In genomic region chr8:111445558-111445957, GRCm38 (mm10) we compare ENCODE assay signal across 13 mouse cellular contexts. TPM values are rescaled to one million over a fixed set of nuclear protein-coding genes. Genes with fewer than 3 reads are reported as not detected.
DNase-seq lines count a peak whose midpoint lies in the region; ATAC-seq and TF ChIP-seq lines count a peak whose summit lies in the region.
"Had no signal": no experiment of that assay in that cellular context is flagged by ENCODE, and none has a peak within 500 bp of the region (broad histone marks: within the 10 kb centered on the region; RNA-seq: fewer than 3 reads in every experiment).

No protein-coding gene starts in this region.

- peak overlapping the region; percentile 18; the same call in 1 of the 2 replicates for H3K27ac ChIP-seq in intestine, embryonic 16.5 days (ENCODE audit: low read length)
- no peak overlapping the region for H3K27ac ChIP-seq in forebrain, postnatal 0 days (ENCODE audit: low read depth, low read length)
- H3K27ac ChIP-seq in kidney, embryonic 14.5 days (ENCODE audit: low read depth, low read length): no peak overlapping the region
- H3K27ac ChIP-seq: macrophage had no signal

- H3K4me2 ChIP-seq in intestine, embryonic 16.5 days (ENCODE audit: low read depth, low read length): no peak overlapping the region
- no peak overlapping the region for H3K4me2 ChIP-seq in forebrain, postnatal 0 days (ENCODE audit: low read depth)
- no peak overlapping the region for H3K4me2 ChIP-seq in kidney, embryonic 14.5 days (replicated peaks; ENCODE audit: low read depth, low read length)

- no peak overlapping the region for H3K4me3 ChIP-seq in intestine, embryonic 16.5 days (ENCODE audit: low read length)
- no peak overlapping the region for H3K4me3 ChIP-seq in forebrain, postnatal 0 days (ENCODE audit: low read depth, low read length)
- H3K4me3 ChIP-seq in kidney, embryonic 14.5 days (ENCODE audit: low read length): no peak overlapping the region

- no peaks in the 10 kb centered on the region for H3K9me3 ChIP-seq in intestine, embryonic 16.5 days (ENCODE audit: control insufficient read depth, low read length)
- no peaks in the 10 kb centered on the region for H3K9me3 ChIP-seq in forebrain, postnatal 0 days (ENCODE audit: low read length)
- H3K9me3 ChIP-seq in kidney, embryonic 14.5 days (ENCODE audit: control insufficient read depth, low read length): no peaks in the 10 kb centered on the region

- 0 out of 2 replicates have a peak overlapping the region, but pooled peaks have one; percentile 3 for H3K9ac ChIP-seq in intestine, embryonic 16.5 days (ENCODE audit: low read depth, low read length)
- H3K9ac ChIP-seq in forebrain, postnatal 0 days: no peak overlapping the region
- H3K9ac ChIP-seq in kidney, embryonic 14.5 days (ENCODE audit: low read depth, low read length): no peak overlapping the region

- peak; percentile 91 for ATAC-seq in erythroblast, adult 5-6 weeks (replicated peaks; ENCODE audit: low FRiP score, poor library complexity, severe bottlenecking)
- peak; percentile 88 for ATAC-seq in intestine, embryonic 16.5 days
- ATAC-seq in forebrain, postnatal 0 days: no peak
- ATAC-seq in kidney, embryonic 14.5 days (ENCODE audit: low FRiP score, low TSS enrichment): no peak

- H3K36me3 ChIP-seq in intestine, embryonic 16.5 days (ENCODE audit: control insufficient read depth, insufficient read depth, low read length): no peaks in the 10 kb centered on the region
- H3K36me3 ChIP-seq in forebrain, postnatal 0 days (ENCODE audit: insufficient read depth): peaks cover 12% of the 10 kb centered on the region
- peaks cover 9% of the 10 kb centered on the region; the same call in 1 of the 2 replicates for H3K36me3 ChIP-seq in kidney, embryonic 14.5 days (ENCODE audit: control insufficient read depth, insufficient read depth, low read length)

- 75% methylated on average over 18 of the region's 18 CpGs for WGBS in intestine, embryonic 16.5 days
- 88% methylated on average over 18 of the region's 18 CpGs for WGBS in forebrain, postnatal 0 days
- 91% methylated on average over 18 of the region's 18 CpGs for WGBS in kidney, embryonic 14.5 days

- no peak for TF ChIP-seq CTCF in forebrain, postnatal 0 days (IDR thresholded peaks at IDR 0.05; ENCODE audit: low read depth)

- DNase-seq in adrenal gland, postnatal 14 days: peak; percentile 29
- no peak for DNase-seq in adrenal gland, postnatal 10 days
- DNase-seq in spleen, postnatal 4 days (ENCODE audit: low spot score in 2 of 2): peak; percentile 48 to 69
- no peak for DNase-seq in forebrain, postnatal 0 days
- DNase-seq in kidney, postnatal 4 days: no peak
- DNase-seq: gastrocnemius, postnatal 14 days; kidney, postnatal 10 days; left cerebral cortex, postnatal 4 days had no signal

- H3K27me3 ChIP-seq in intestine, embryonic 16.5 days (replicated peaks; ENCODE audit: control insufficient read depth, insufficient read depth, low read length): no peaks in the 10 kb centered on the region
- no peaks in the 10 kb centered on the region for H3K27me3 ChIP-seq in forebrain, postnatal 0 days (ENCODE audit: insufficient read depth, low read length)
- no peaks in the 10 kb centered on the region for H3K27me3 ChIP-seq in kidney, embryonic 14.5 days (ENCODE audit: control insufficient read depth, insufficient read depth, low read length)

- H3K4me1 ChIP-seq in intestine, embryonic 16.5 days (ENCODE audit: control insufficient read depth, insufficient read depth, low read length): peaks cover 6% of the 10 kb centered on the region; the same call in 1 of the 2 replicates
- no peaks in the 10 kb centered on the region for H3K4me1 ChIP-seq in forebrain, postnatal 0 days (ENCODE audit: insufficient read depth)
- H3K4me1 ChIP-seq in kidney, embryonic 14.5 days (ENCODE audit: control insufficient read depth, insufficient read depth, low read length): no peaks in the 10 kb centered on the region

RNA-seq across cellular contexts. Expression of gene Fa2h, which starts 51.9 kb away (rescaled TPM):
- 2.0 and 3.0 TPM in 2 replicates for total RNA-seq in adrenal gland, postnatal 14 days (2021)
- total RNA-seq in adrenal gland, postnatal 10 days (2021): under 1 TPM; 0.45 to 0.51 TPM
- total RNA-seq in erythroblast, adult 5-6 weeks (2015; ENCODE audit: low replicate concordance): not detected in 2 replicates
- not detected in 2 replicates for total RNA-seq in erythroblast, adult 5-6 weeks (2017; ENCODE audit: low replicate concordance)
- 0.91 and 1.1 TPM in 2 replicates for polyA plus RNA-seq in intestine, embryonic 16.5 days (2015; fragmentation: Nextera tagmentation; extraction: Ambion mirVana)
- 0.29 and 0.31 TPM in 2 replicates for total RNA-seq in forebrain, postnatal 0 days (2014; rRNA removed)
- 0.30 and 0.33 TPM in 2 replicates for polyA plus RNA-seq in forebrain, postnatal 0 days (2015; fragmentation: Nextera tagmentation; extraction: Ambion mirVana)
- 0.84 and 0.90 TPM in 2 replicates for polyA plus RNA-seq in kidney, embryonic 14.5 days (2014; fragmentation: Nextera tagmentation; extraction: Ambion mirVana)
- polyA plus RNA-seq: macrophage; neural tube, embryonic 11.5 days had no signal

Comparison
In these comparisons a context has a peak if more than half of its experiments do, and no peak if none do; other contexts are left out.
1. DNase-seq: peak in adrenal gland, postnatal 14 days (single experiment) and spleen, postnatal 4 days (2 of 2); none in adrenal gland, postnatal 10 days (single experiment), forebrain, postnatal 0 days (single experiment) and kidney, postnatal 4 days (0 of 2).
2. ATAC-seq: peak in erythroblast, adult 5-6 weeks (single experiment) and intestine, embryonic 16.5 days (single experiment); none in forebrain, postnatal 0 days (single experiment) and kidney, embryonic 14.5 days (single experiment).